Mouse (Mus musculus) embryonic facial prominence, embryonic 12.5 days (tissue): ENCODE measurements at regions not wholly inside any gene's neighbourhood (a gene's known extent, or its start where the extent isn't known, plus 50 kb on each side); places are given as distances from the start of the nearest gene placed in this dataset.

Experiments
- ATAC-seq: fragments of 200-750 bp; cut with Nextera tagmentation; 2 replicates; pipeline ENCODE4 v1.8.0; 2017; ENCODE audit not compliant: insufficient number of reproducible peaks, insufficient read depth, low FRiP score, low TSS enrichment
- H3K27ac ChIP-seq: fragments of 300-500 bp; sonication (generic); 2 replicates; pipeline ENCODE4 v1.5.1; 2016; ENCODE audit warnings: mild to moderate bottlenecking
- H3K27me3 ChIP-seq: fragments of 300-500 bp; sonication (generic); 2 replicates; pipeline ENCODE4 v1.6.1; 2016; ENCODE audit warnings: mild to moderate bottlenecking, moderate library complexity
- H3K36me3 ChIP-seq: fragments of 300-500 bp; sonication (generic); 2 replicates; pipeline ENCODE4 v1.6.1; 2016; ENCODE audit warnings: mild to moderate bottlenecking
- H3K4me1 ChIP-seq: fragments of 300-500 bp; sonication (generic); 2 replicates; pipeline ENCODE4 v1.6.1; 2016
- H3K4me2 ChIP-seq: fragments of 300-500 bp; sonication (generic); replicated peaks from 2 replicates; pipeline ENCODE4 v1.6.1; 2016; ENCODE audit warnings: mild to moderate bottlenecking, moderate library complexity
- H3K4me3 ChIP-seq: fragments of 300-500 bp; sonication (generic); 2 replicates; pipeline ENCODE4 v1.5.1; 2016; ENCODE audit warnings: mild to moderate bottlenecking
- H3K9ac ChIP-seq: fragments of 300-500 bp; sonication (generic); 2 replicates; pipeline ENCODE4 v1.6.1; 2016; ENCODE audit warnings: mild to moderate bottlenecking, moderate library complexity
- H3K9me3 ChIP-seq: fragments of 300-500 bp; sonication (generic); 2 replicates; pipeline ENCODE4 v1.6.1; 2016; ENCODE audit warnings: mild to moderate bottlenecking, moderate library complexity
- WGBS: fragments of 180-500 bp; shearing (Covaris S2); methylation state at CpG from one replicate; pipeline ENCODE4 v1.1.7; 2016; 5-methylcytosine and 5-hydroxymethylcytosine counted together

DNA sequence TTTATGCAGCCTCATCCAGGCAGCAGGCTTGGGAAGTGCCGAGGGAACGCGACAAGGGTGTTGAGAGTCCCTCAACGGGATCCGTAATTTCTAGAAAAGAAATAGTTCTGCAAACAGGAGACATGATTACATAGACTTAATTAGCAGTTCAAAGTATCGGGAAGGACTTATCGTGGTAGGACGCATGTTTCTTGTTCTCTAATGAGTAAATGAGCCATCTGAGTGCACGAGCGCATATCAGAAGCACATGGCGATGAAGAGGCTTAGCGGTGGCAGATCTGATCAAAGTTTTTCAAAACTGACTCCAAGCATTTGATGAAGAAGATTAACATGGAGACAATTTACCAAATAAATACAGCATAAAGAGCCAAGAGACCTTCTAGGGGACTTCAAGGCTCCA, 238.8 kb upstream of the Zeb2 start:
- Histone ChIP-seq H3K9ac (no peak overlapping the region), H3K4me2 (peak overlapping the region; percentile 20; the same call in 1 of the 2 replicates), H3K4me1 (peaks cover 12% of the 10 kb centered on the region; the same call in 1 of the 2 replicates), H3K9me3 (no peaks in the 10 kb centered on the region), H3K4me3 (no peak overlapping the region), H3K27me3 (no peaks in the 10 kb centered on the region), H3K27ac (no peak overlapping the region), H3K36me3 (no peaks in the 10 kb centered on the region)
- ATAC-seq, result no peak
- WGBS, result 51% methylated on average over 12 of the region's 12 CpGs

DNA sequence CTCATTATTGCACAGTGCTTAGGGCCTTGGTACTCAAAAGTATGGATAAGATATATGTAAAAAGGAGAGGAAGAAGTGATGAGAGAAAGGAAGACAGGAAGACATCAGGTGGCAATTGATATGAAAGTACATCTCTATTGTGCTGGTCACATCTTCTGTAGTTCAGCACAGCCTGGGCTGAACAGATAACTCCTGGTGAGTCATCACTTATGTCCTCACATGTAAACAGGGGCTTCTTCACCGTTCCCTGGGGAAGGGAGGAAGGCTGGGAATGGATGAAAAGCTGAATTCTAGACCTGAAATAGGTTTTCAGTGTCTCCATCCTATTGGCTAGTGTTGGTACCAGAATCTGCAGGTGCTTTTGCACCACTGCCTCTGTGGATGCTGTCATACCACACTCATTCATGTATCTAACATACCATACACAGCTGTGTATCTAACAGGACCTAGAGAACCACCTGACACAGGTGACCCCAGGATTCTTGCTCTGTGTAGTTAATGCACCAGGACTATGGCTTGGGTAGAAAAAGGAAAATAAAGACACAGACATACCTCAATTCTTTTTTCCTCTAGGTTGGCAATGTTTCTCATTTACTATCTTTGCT, 234.4 kb upstream of the Zeb2 start:
- WGBS, result 50% methylated on average over 1 of the region's 1 CpGs
- H3K4me3 ChIP-seq, result no peak overlapping the region
- no peaks in the 10 kb centered on the region for H3K27me3 ChIP-seq
- ATAC-seq, result no peak
- H3K4me2 ChIP-seq, result no peak overlapping the region
- peaks cover 4% of the 10 kb centered on the region; the same call in 1 of the 2 replicates for H3K4me1 ChIP-seq
- no peaks in the 10 kb centered on the region for H3K36me3 ChIP-seq
- no peak overlapping the region for H3K27ac ChIP-seq
- no peak overlapping the region for H3K9ac ChIP-seq
- H3K9me3 ChIP-seq, result no peaks in the 10 kb centered on the region

DNA sequence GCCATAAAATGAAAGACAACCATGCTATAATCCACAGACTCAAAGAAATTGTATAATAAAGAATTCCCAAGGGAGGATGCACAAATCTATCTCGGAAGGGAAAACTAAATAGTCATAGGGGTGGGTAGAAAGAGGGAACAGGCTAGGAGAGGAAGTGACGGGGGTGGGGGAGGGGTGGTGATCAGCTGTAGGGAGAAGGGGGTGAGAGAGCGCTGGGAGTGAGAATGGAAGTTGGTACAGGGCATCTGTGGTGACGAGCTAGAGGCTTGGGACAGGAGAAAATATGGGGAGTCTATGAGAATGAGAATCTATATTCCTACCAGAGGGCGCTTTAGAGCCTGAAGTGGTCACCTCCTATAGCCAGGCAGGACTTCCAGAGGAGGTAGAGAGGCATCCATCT, 229.2 kb upstream of the Zeb2 start:
- Histone ChIP-seq H3K27ac (no peak overlapping the region), H3K27me3 (no peaks in the 10 kb centered on the region), H3K4me2 (no peak overlapping the region), H3K36me3 (no peaks in the 10 kb centered on the region), H3K4me3 (no peak overlapping the region), H3K4me1 (no peaks in the 10 kb centered on the region), H3K9ac (no peak overlapping the region), H3K9me3 (no peaks in the 10 kb centered on the region)
- WGBS, result 77% methylated on average over 5 of the region's 5 CpGs
- no peak for ATAC-seq

DNA sequence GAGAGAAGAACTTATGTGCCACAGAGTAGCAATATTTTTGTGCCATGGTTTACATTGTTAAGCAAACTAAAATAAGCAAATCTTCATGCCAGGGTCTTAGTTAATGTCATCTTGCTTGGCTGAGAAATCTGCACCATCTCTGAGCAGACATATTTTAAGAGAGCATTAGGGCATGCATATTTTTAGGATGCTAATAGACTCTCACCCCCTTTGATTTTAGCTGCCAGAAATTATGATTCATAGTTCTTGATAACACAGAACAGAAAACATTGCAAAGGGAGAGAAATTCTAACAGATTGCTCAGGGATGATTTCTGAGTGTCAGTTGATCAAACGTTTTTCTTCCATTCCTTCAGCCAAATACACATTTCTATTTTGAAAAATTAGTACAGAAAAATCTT, 222.7 kb upstream of the Zeb2 start:
- 73% methylated on average over 1 of the region's 1 CpGs for WGBS
- no peaks in the 10 kb centered on the region for H3K4me1 ChIP-seq
- no peaks in the 10 kb centered on the region for H3K36me3 ChIP-seq
- no peak for ATAC-seq
- no peak overlapping the region for H3K4me3 ChIP-seq
- no peaks in the 10 kb centered on the region for H3K9me3 ChIP-seq
- no peak overlapping the region for H3K27ac ChIP-seq
- no peaks in the 10 kb centered on the region for H3K27me3 ChIP-seq
- no peak overlapping the region for H3K4me2 ChIP-seq
- H3K9ac ChIP-seq, result no peak overlapping the region

DNA sequence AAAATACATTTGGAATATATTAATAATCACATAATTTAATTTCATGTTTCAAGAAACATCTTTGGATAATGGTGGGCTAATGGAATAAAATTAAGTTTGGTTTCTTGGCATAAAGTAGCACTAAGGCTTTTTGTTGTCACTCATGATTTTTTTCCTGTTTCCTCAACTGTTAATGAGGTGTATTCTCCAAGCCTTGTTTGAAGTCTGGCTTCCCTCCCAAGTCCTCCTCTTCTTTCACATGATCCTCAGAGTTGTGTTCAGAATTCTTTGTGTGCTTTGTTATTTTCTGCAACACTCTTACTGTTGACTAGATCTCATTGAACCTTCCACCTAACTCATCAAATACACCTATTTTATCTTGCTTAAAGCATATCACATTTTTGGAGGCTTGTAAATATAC, 221.6 kb upstream of the Zeb2 start:
- no peaks in the 10 kb centered on the region for H3K4me1 ChIP-seq
- H3K27ac ChIP-seq, result no peak overlapping the region
- H3K9me3 ChIP-seq, result no peaks in the 10 kb centered on the region
- no peak overlapping the region for H3K4me2 ChIP-seq
- no peak for ATAC-seq
- no peaks in the 10 kb centered on the region for H3K27me3 ChIP-seq
- H3K36me3 ChIP-seq, result no peaks in the 10 kb centered on the region
- no peak overlapping the region for H3K9ac ChIP-seq
- H3K4me3 ChIP-seq, result no peak overlapping the region

DNA sequence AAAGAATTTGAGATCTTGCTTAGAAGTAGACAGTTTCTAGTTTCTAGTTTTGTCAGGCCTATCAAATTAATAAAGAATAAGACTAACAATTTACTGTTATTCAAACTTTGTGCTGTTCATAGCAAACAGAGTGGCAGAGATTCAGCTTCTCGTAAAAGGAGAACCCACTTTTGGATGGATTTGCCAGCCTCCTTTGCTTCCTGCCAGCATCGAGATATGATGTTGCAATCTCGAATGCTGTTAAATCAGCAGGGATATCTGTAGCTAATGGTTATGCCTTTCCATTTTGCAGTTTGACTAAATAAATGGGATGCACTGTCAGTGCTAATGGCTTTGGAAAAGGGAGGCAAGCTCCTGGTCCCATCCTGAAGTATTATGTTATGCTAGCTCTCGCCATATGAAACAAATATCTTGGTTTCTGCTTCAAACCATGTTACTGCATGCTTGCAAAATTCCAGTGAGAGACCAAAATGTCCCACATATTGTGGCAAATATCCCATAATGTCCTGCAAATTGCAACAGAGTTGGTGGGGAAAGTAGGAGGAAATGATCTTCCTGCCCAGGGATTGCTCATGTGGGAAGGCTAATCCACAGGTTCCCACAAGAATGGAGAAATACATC, 199.9 kb upstream of the Zeb2 start:
- H3K4me2 ChIP-seq, result no peak overlapping the region
- 88% methylated on average over 4 of the region's 4 CpGs for WGBS
- ATAC-seq, result no peak

DNA sequence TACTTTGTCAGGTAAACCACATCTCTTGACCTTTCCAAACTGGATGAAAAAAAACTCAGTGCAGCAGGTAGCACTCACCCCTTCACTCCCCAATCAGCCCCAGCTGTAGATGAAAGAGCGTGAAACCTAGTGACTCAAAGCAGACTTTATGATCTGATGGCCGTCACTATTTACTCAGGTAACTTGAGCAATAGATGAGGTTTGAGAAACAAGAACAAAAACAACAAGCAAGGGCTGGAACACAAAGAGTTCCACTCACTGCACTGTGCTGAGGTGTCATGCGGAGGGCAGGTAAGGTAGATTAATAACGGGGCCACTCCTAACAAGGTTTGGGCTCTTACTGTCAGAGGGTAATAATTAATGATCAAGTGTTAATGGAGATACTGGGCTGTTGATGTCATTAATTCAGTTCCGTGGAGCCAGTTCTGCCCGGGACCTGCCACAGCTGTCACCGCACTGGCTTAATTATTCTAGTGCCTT, 170.4 kb upstream of the Zeb2 start:
- no peaks in the 10 kb centered on the region for H3K36me3 ChIP-seq
- H3K9me3 ChIP-seq, result no peaks in the 10 kb centered on the region
- WGBS, result 44% methylated on average over 7 of the region's 7 CpGs
- no peak for ATAC-seq
- H3K4me1 ChIP-seq, result no peaks in the 10 kb centered on the region
- no peak overlapping the region for H3K4me2 ChIP-seq
- H3K9ac ChIP-seq, result no peak overlapping the region
- H3K4me3 ChIP-seq, result no peak overlapping the region
- no peak overlapping the region for H3K27ac ChIP-seq
- H3K27me3 ChIP-seq, result no peaks in the 10 kb centered on the region

More for the DNA sequence above, 199.9 kb upstream of the Zeb2 start:
- Histone ChIP-seq H3K9me3 (no peaks in the 10 kb centered on the region), H3K27me3 (no peaks in the 10 kb centered on the region), H3K4me1 (no peaks in the 10 kb centered on the region), H3K36me3 (no peaks in the 10 kb centered on the region), H3K27ac (no peak overlapping the region), H3K4me3 (no peak overlapping the region), H3K9ac (no peak overlapping the region)

DNA sequence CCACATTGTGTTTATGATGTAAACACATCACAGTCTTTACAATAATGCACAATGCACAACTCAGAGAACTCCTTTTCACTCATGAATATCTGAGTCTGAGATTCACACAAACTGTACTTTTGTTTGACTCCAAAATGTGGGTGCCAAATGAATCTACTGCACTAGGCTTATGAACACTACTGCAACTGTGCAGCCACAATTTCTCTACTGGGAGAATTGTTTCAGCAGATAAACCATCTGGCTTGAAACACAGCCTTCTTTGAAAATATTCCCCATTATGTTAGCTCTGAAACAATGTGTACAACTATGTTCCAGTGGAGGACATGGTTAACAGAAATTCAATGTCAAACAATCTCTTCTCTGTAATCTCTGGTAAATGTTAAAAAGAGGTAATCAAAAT, 166.6 kb upstream of the Zeb2 start:
- Histone ChIP-seq H3K9ac (no peak overlapping the region), H3K27ac (no peak overlapping the region), H3K4me2 (no peak overlapping the region), H3K9me3 (no peaks in the 10 kb centered on the region), H3K36me3 (no peaks in the 10 kb centered on the region), H3K27me3 (no peaks in the 10 kb centered on the region), H3K4me3 (no peak overlapping the region), H3K4me1 (no peaks in the 10 kb centered on the region)
- ATAC-seq, result no peak

DNA sequence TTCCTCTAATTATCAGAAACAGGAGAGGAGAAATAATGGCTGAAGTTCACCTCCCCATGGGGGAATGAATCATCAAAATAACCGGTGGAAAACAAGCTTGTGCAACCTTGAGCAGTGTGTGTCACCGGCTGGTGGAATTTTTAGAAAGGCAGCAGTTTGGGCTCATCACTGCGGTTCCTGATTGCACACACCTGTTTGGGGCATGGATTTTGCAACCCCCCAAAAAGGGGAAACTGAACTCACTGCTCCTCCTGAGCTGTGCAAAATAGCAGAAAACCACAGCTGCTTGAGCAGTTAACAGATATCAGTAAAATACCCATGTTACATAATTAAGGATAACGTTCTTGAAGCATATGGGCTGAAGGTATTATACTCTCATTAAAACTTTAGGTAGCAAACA, 162.3 kb upstream of the Zeb2 start:
- H3K4me3 ChIP-seq, result no peak overlapping the region
- no peak overlapping the region for H3K4me2 ChIP-seq
- H3K36me3 ChIP-seq, result no peaks in the 10 kb centered on the region
- no peak overlapping the region for H3K9ac ChIP-seq
- no peaks in the 10 kb centered on the region for H3K27me3 ChIP-seq
- WGBS, result 75% methylated on average over 4 of the region's 4 CpGs
- H3K4me1 ChIP-seq, result no peaks in the 10 kb centered on the region
- no peaks in the 10 kb centered on the region for H3K9me3 ChIP-seq
- ATAC-seq, result no peak
- H3K27ac ChIP-seq, result no peak overlapping the region

DNA sequence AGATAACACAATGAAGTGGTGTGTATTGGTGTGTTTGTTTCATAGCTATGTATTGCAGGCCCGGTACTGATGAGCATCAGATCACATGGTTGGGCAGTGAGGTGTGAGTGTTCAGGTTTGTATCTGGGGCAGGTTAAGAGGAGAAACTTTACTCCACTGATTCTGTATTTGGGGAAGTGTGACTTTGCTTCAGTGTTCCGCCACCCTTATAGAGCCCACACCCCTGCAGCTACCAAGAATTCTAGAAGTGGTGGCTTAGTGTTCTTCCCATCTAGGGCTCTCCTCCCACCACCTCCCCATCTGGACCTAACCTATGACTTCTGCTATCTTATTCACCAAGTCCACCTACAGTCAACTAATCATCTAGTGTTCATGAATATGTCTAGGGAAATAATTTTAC, 160.4 kb upstream of the Zeb2 start:
- WGBS, result 92% methylated on average over 2 of the region's 2 CpGs
- Histone ChIP-seq H3K9me3 (no peaks in the 10 kb centered on the region), H3K27me3 (no peaks in the 10 kb centered on the region), H3K4me3 (no peak overlapping the region), H3K27ac (no peak overlapping the region), H3K4me1 (no peaks in the 10 kb centered on the region), H3K36me3 (no peaks in the 10 kb centered on the region), H3K9ac (no peak overlapping the region), H3K4me2 (no peak overlapping the region)
- no peak for ATAC-seq

DNA sequence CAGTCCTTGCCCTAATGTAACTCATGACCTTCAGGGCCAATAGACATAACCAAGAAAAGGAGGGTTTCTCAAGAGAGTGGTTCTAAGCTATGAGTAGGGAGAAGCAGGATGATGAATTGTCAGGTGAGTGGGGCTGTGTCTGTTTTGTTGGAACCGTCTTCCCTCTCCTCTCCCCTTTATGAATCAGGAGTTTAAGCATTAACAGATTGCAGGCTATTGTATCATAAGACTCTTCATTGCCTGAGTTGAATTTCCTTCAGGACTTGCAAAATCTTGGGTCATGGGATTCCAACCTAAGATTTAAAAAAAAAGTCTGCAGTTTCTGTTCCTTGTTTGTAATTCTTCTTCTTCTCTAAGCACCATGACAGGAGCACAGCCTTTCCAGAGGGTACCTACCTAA, 159.5 kb upstream of the Zeb2 start:
- Histone ChIP-seq H3K9me3 (no peaks in the 10 kb centered on the region), H3K27ac (no peak overlapping the region), H3K4me1 (no peaks in the 10 kb centered on the region), H3K4me3 (no peak overlapping the region), H3K27me3 (no peaks in the 10 kb centered on the region), H3K4me2 (no peak overlapping the region), H3K36me3 (no peaks in the 10 kb centered on the region), H3K9ac (no peak overlapping the region)
- no peak for ATAC-seq
- 96% methylated on average over 1 of the region's 1 CpGs for WGBS

DNA sequence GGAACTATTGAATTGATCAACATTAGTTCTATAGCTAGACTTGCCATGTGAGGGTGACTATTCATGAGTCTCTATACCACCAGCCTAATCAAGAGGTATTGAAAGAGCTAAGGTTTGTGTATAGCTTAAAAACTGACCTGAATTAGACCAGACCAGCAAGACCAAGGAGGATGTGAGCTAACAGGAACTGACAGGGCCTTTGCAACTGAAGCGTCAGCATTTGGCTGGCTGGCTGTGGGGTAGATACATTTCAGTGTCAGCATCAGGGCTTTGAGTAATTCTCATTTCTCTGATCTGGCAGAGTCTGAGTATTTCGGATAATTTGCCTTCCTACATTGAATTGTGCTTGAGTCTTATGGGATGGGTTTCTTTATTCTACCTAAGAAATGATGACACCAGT, 152.8 kb upstream of the Zeb2 start:
- no peaks in the 10 kb centered on the region for H3K4me1 ChIP-seq
- H3K4me2 ChIP-seq, result no peak overlapping the region
- H3K9me3 ChIP-seq, result no peaks in the 10 kb centered on the region
- H3K27ac ChIP-seq, result no peak overlapping the region
- no peak overlapping the region for H3K4me3 ChIP-seq
- WGBS, result 84% methylated on average over 2 of the region's 2 CpGs
- no peak overlapping the region for H3K9ac ChIP-seq
- no peaks in the 10 kb centered on the region for H3K27me3 ChIP-seq
- H3K36me3 ChIP-seq, result no peaks in the 10 kb centered on the region
- ATAC-seq, result no peak
